Mouse (Mus musculus) MEL (cell line): ENCODE results near the gene Sdha. TPM values are rescaled to one million over a fixed set of nuclear protein-coding genes. Genes with fewer than 3 reads are reported as not detected.

Experiments used
- DNase-seq: peaks from one replicate; pipeline ENCODE4 v3.0.0; 2011; ENCODE audit warnings: low read depth, low spot score
- H3K27ac ChIP-seq: 2 replicates; pipeline ENCODE4 v1.5.1; 2012; ENCODE audit warnings: low read depth, mild to moderate bottlenecking, control low read depth, low read length, moderate library complexity; ENCODE audit not compliant: control insufficient read depth
- H3K27me3 ChIP-seq, 2 experiments: fragments of 150-350 bp in 1 of 2; sonication (generic) in 1 of 2; 2 replicates each; pipeline ENCODE4 v1.6.1; 2012; ENCODE audit warnings: low read length in 2 of 2, mild to moderate bottlenecking in 2 of 2, improper control_type of control experiment in 1 of 2, moderate library complexity in 1 of 2; ENCODE audit not compliant: insufficient read depth in 2 of 2, control insufficient read depth in 1 of 2
- H3K36me3 ChIP-seq, 2 experiments: 2 replicates each; pipeline ENCODE4 v1.6.1; 2012 to 2014; ENCODE audit warnings: low read length in 2 of 2, improper control_type of control experiment in 1 of 2, inconsistent platforms in 1 of 2, mild to moderate bottlenecking in 1 of 2; ENCODE audit not compliant: insufficient read depth in 2 of 2, control insufficient read depth in 1 of 2
- H3K4me1 ChIP-seq, 2 experiments: fragments of 150-350 bp in 1 of 2; sonication (generic) in 1 of 2; 2 replicates each; pipeline ENCODE4 v1.6.1; 2012; ENCODE audit warnings: low read length in 2 of 2, improper control_type of control experiment in 1 of 2, mild to moderate bottlenecking in 1 of 2; ENCODE audit not compliant: insufficient read depth in 2 of 2, control insufficient read depth in 1 of 2
- H3K4me3 ChIP-seq, 2 experiments: fragments of 150-350 bp in 1 of 2; sonication (generic) in 1 of 2; 2 replicates each; pipeline ENCODE4 v1.5.1; 2012; ENCODE audit warnings: low read depth in 2 of 2, low read length in 2 of 2, mild to moderate bottlenecking in 2 of 2, moderate library complexity in 2 of 2, control low read depth in 1 of 2, improper control_type of control experiment in 1 of 2; ENCODE audit not compliant: control insufficient read depth in 1 of 2, insufficient read depth in 1 of 2
- H3K79me2 ChIP-seq: 2 replicates; pipeline ENCODE4 v1.6.1; 2012; ENCODE audit warnings: mild to moderate bottlenecking, low read length, moderate library complexity; ENCODE audit not compliant: control insufficient read depth, poor library complexity, insufficient read depth
- H3K9ac ChIP-seq: 2 replicates; pipeline ENCODE4 v1.6.1; 2012; ENCODE audit warnings: low read depth, mild to moderate bottlenecking, control low read depth, low read length, moderate library complexity; ENCODE audit not compliant: control insufficient read depth, poor library complexity, severe bottlenecking
- H3K9me3 ChIP-seq: fragments of 150-350 bp; sonication (generic); replicated peaks from 2 replicates; pipeline ENCODE4 v1.6.1; 2012; ENCODE audit warnings: mild to moderate bottlenecking, low read length, improper control_type of control experiment, moderate library complexity; ENCODE audit not compliant: insufficient read depth
- BHLHE40 ChIP-seq: IDR thresholded peaks from 2 replicates; pipeline ENCODE4 v1.6.1; 2012; ENCODE audit warnings: low read depth, mild to moderate bottlenecking, inconsistent platforms, low read length, improper control_type of control experiment, borderline replicate concordance
- CHD1 ChIP-seq: IDR thresholded peaks from 2 replicates; pipeline ENCODE4 v1.6.1; 2012; ENCODE audit warnings: low read depth, mild to moderate bottlenecking, inconsistent platforms, low read length, improper control_type of control experiment
- CTCF ChIP-seq, 3 experiments: IDR thresholded peaks in 2 of 3; conservative IDR thresholded peaks in 1 of 3; 2 replicates each; pipeline ENCODE4 v1.5.1; 2011 to 2012; ENCODE audit warnings: low read length in 3 of 3, low read depth in 2 of 3, mild to moderate bottlenecking in 2 of 3, improper control_type of control experiment in 1 of 3, inconsistent platforms in 1 of 3, mixed read lengths in 1 of 3, moderate library complexity in 1 of 3; ENCODE audit not compliant: control insufficient read depth in 1 of 3, insufficient read depth in 1 of 3, poor library complexity in 1 of 3, severe bottlenecking in 1 of 3
- E2F4 ChIP-seq: IDR thresholded peaks from 2 replicates; pipeline ENCODE4 v1.6.1; 2011; ENCODE audit warnings: low read depth, low read length, improper control_type of control experiment, borderline replicate concordance
- ELF1 ChIP-seq: IDR thresholded peaks from 2 replicates; pipeline ENCODE4 v1.6.1; 2014; ENCODE audit warnings: low read depth, mild to moderate bottlenecking, inconsistent platforms, low read length, improper control_type of control experiment, moderate library complexity
- GABPA ChIP-seq: IDR thresholded peaks from 2 replicates; pipeline ENCODE4 v1.6.1; 2012; ENCODE audit warnings: low read depth, mild to moderate bottlenecking, inconsistent platforms, low read length, improper control_type of control experiment, moderate library complexity
- MAFK ChIP-seq: IDR thresholded peaks from 2 replicates; pipeline ENCODE4 v1.6.1; 2011; ENCODE audit warnings: low read depth, mild to moderate bottlenecking, low read length, improper control_type of control experiment, borderline replicate concordance
- MAX ChIP-seq: IDR thresholded peaks from 2 replicates; pipeline ENCODE4 v1.6.1; 2011; ENCODE audit warnings: low read length, improper control_type of control experiment
- MAZ ChIP-seq: IDR thresholded peaks from 2 replicates; pipeline ENCODE4 v1.6.1; 2012; ENCODE audit warnings: low read depth, mild to moderate bottlenecking, inconsistent platforms, low read length, improper control_type of control experiment
- MXI1 ChIP-seq: IDR thresholded peaks from 2 replicates; pipeline ENCODE4 v1.6.1; 2011; ENCODE audit warnings: mild to moderate bottlenecking, low read depth, low read length, improper control_type of control experiment
- MYC ChIP-seq: IDR thresholded peaks from 2 replicates; pipeline ENCODE4 v1.6.1; 2011; ENCODE audit warnings: low read depth, mild to moderate bottlenecking, low read length, improper control_type of control experiment, moderate library complexity
- NELFE ChIP-seq: IDR thresholded peaks from 2 replicates; pipeline ENCODE4 v1.6.1; 2011; ENCODE audit warnings: low read depth, low read length, improper control_type of control experiment
- POLR2A ChIP-seq, 2 experiments: IDR thresholded peaks; 2 replicates each; pipeline ENCODE4 v1.6.1; 2011 to 2012; ENCODE audit warnings: low read length in 2 of 2, mild to moderate bottlenecking in 2 of 2, control low read depth in 1 of 2, improper control_type of control experiment in 1 of 2, low read depth in 1 of 2, moderate library complexity in 1 of 2; ENCODE audit not compliant: control insufficient read depth in 1 of 2, insufficient read depth in 1 of 2, poor library complexity in 1 of 2
- POLR2AphosphoS2 ChIP-seq: IDR thresholded peaks from 2 replicates; pipeline ENCODE4 v1.6.1; 2011; ENCODE audit warnings: low read length, improper control_type of control experiment
- RCOR1 ChIP-seq: IDR thresholded peaks from 2 replicates; pipeline ENCODE4 v1.6.1; 2012; ENCODE audit warnings: low read depth, mild to moderate bottlenecking, inconsistent platforms, low read length, improper control_type of control experiment
- SMC3 ChIP-seq: IDR thresholded peaks from 2 replicates; pipeline ENCODE4 v1.6.1; 2011; ENCODE audit warnings: low read depth, low read length, improper control_type of control experiment
- TBP ChIP-seq: IDR thresholded peaks from 2 replicates; pipeline ENCODE4 v1.8.0; 2011; ENCODE audit warnings: low read depth, low read length, improper control_type of control experiment
- UBTF ChIP-seq: IDR thresholded peaks from 2 replicates; pipeline ENCODE4 v1.6.1; 2012; ENCODE audit warnings: low read depth, mild to moderate bottlenecking, inconsistent platforms, low read length, improper control_type of control experiment, moderate library complexity, borderline replicate concordance; ENCODE audit not compliant: insufficient read depth
- USF2 ChIP-seq, 2 experiments: IDR thresholded peaks; 2 replicates each; pipeline ENCODE4 v1.6.1; 2011 to 2012; ENCODE audit warnings: improper control_type of control experiment in 2 of 2, low read length in 2 of 2, borderline replicate concordance in 1 of 2, inconsistent platforms in 1 of 2, low read depth in 1 of 2, mild to moderate bottlenecking in 1 of 2; ENCODE audit not compliant: insufficient read depth in 1 of 2
- ZNF384 ChIP-seq: IDR thresholded peaks from 2 replicates; pipeline ENCODE4 v1.6.1; 2012; ENCODE audit warnings: low read depth, mild to moderate bottlenecking, inconsistent platforms, low read length, improper control_type of control experiment
- polyA plus RNA-seq, 2 experiments: library from polyadenylated mRNA; stranded (reverse) in 1 of 2; unstranded in 1 of 2; fragments of >175 nt in 1 of 2; fragments of >200 nt in 1 of 2; gene quantifications; 2 replicates each; pipeline versions ENCODE4 v1.2.1 to v1.2.4; 2012; ENCODE audit warnings: low replicate concordance in 2 of 2, low read depth in 1 of 2; ENCODE audit not compliant: insufficient read length in 2 of 2, insufficient read depth in 1 of 2, missing spikeins in 1 of 2
- total RNA-seq: library from RNA; depleted of rRNA; stranded (reverse); fragments of 300-350 nt; gene quantifications from 2 replicates; pipeline ENCODE4 v1.2.3, GENCODE M21; 2012

The Sdha gene
- total and polyA plus RNA-seq, 3 experiments, result 68.6 to 214 (median 145) TPM

GRCm38 (mm10) chr13:74362218-74362617 is 12.1 kb upstream of the Sdha start:
- Histone ChIP-seq H3K9me3 (no peaks in the 10 kb centered on the region), H3K4me3 (no peak overlapping the region)
- TF ChIP-seq MYC (no peak), E2F4 (no peak), SMC3 (no peak)
- TF ChIP-seq, all 39 proteins: peak for 0
- Histone ChIP-seq H3K79me2 (no peaks in the 10 kb centered on the region), H3K36me3 (peaks cover 0 to 2% of the 10 kb centered on the region in 2 experiments; a peak in 2 of 4 replicates), H3K4me1 (no peaks in the 10 kb centered on the region), H3K9ac (no peak overlapping the region), H3K27me3 (no peaks in the 10 kb centered on the region), H3K27ac (no peak overlapping the region)
- peak; percentile 32 for DNase-seq

- peaks cover 4 to 11% of the 10 kb centered on the region in 2 experiments for H3K36me3 ChIP-seq
- H3K27me3 ChIP-seq, result no peaks in the 10 kb centered on the region
- no peak for DNase-seq
- H3K4me3 ChIP-seq, result no peak overlapping the region
- H3K27ac ChIP-seq, result no peak overlapping the region
- TF ChIP-seq POLR2AphosphoS2 (no peak), CTCF (IDR thresholded peaks at IDR 0.05 in 2 of 3, conservative IDR thresholded peaks at IDR 0.05 in 1 of 3; ENCODE audit: control insufficient read depth in 1 of 3, insufficient read depth in 1 of 3, low read depth in 2 of 3, low read length in 3 of 3, poor library complexity in 1 of 3, severe bottlenecking in 1 of 3) (no peak), TBP (no peak), USF2 (IDR thresholded peaks at IDR 0.05; ENCODE audit: borderline replicate concordance in 1 of 2, insufficient read depth in 1 of 2, low read depth in 1 of 2, low read length in 2 of 2) (no peak), MYC (no peak), GABPA (no peak), POLR2A (IDR thresholded peaks at IDR 0.05; ENCODE audit: control insufficient read depth in 1 of 2, insufficient read depth in 1 of 2, low read depth in 1 of 2, low read length in 2 of 2, poor library complexity in 1 of 2) (no peak), MAFK (no peak), RCOR1 (no peak), UBTF (no peak), MXI1 (no peak), ELF1 (no peak), ZNF384 (no peak), SMC3 (no peak)
- H3K9me3 ChIP-seq, result no peaks in the 10 kb centered on the region
- H3K9ac ChIP-seq, result no peak overlapping the region
- no peaks in the 10 kb centered on the region for H3K4me1 ChIP-seq
- peaks cover 8% of the 10 kb centered on the region for H3K79me2 ChIP-seq
These were observed 6.4 kb upstream of the Sdha start for GRCm38 (mm10) chr13:74356491-74356890.

- H3K27me3 ChIP-seq, result no peaks in the 10 kb centered on the region
- no peaks in the 10 kb centered on the region for H3K9me3 ChIP-seq
- no peak; the same call in 1 of the 2 replicates for TF ChIP-seq MAX
- no peak for TF ChIP-seq CHD1
- peak; percentile 56; the same call in 1 of the 2 replicates for TF ChIP-seq MAZ
- 0 out of 2 replicates have a peak, but pooled peaks have one; percentile 21 for TF ChIP-seq NELFE
- no peak for TF ChIP-seq UBTF
- TF ChIP-seq TBP, result no peak; the same call in 1 of the 2 replicates
- 0 out of 2 replicates have a peak, but pooled peaks have one; percentile 0 for TF ChIP-seq BHLHE40
- peak overlapping the region; percentile 95 for H3K9ac ChIP-seq
- peak overlapping the region; percentile 69 to 97 for H3K4me3 ChIP-seq
- H3K4me1 ChIP-seq, result peaks cover 3 to 11% of the 10 kb centered on the region in 2 experiments; a peak in 3 of 4 replicates
- no peak for DNase-seq
- peaks cover 46% of the 10 kb centered on the region for H3K79me2 ChIP-seq
- peak overlapping the region; percentile 67 for H3K27ac ChIP-seq
- H3K36me3 ChIP-seq, result peaks cover 6 to 27% of the 10 kb centered on the region in 2 experiments
These were observed 391 bp upstream of the Sdha start for GRCm38 (mm10) chr13:74350435-74350906.
